Mouse (Mus musculus) left cerebral cortex, adult 6 months (tissue): Measurements from ENCODE around the gene Olfr938. TPM values are rescaled to one million over a fixed set of nuclear protein-coding genes. Genes with fewer than 3 reads are reported as not detected.

Experiments
- long read RNA-seq, 2 experiments: library from polyadenylated mRNA; unstranded; transcript quantifications; one replicate each; pipeline ENCODE4 v2.0.0; 2019 to 2020
- polyA plus RNA-seq: library from polyadenylated mRNA; unstranded; fragments of <200 nt; fragmentation: Nextera tagmentation; gene quantifications from 2 replicates; pipeline ENCODE4 v1.2.3, GENCODE M21; 2021

Gene Olfr938
- polyA plus RNA-seq, result not detected in 2 replicates
- long read RNA-seq, experiment 1, result 0 reads
- long read RNA-seq, experiment 2, result 0 reads

GRCm38 (mm10) chr9:39078787-39079186 lies at the start of gene Olfr938:
Olfr938 (minus strand) TSS chr9:39078887.

GRCm38 (mm10) chr9:39127831-39128230 lies 49.1 kb upstream of the Olfr938 start, which contains the start of gene Olfr27:
Olfr27 (plus strand) TSS chr9:39128131.

GRCm38 (mm10) chr9:39064851-39065250 lies 13.8 kb downstream of the Olfr938 start, which contains the start of gene Olfr937:
Olfr937 (minus strand) TSS chr9:39064951.

Other genes starting within 250 kb of the Olfr938 start
- not detected in 2 replicates for gene Olfr924, start 234.4 kb downstream of the Olfr938 start, polyA plus RNA-seq
- gene Olfr26, start 223.8 kb downstream of the Olfr938 start, polyA plus RNA-seq, result not detected in 2 replicates
- gene Olfr926, start 201.8 kb downstream of the Olfr938 start, polyA plus RNA-seq, result not detected in 2 replicates
- gene Olfr930, start 149.1 kb downstream of the Olfr938 start, polyA plus RNA-seq, result not detected in 2 replicates
- gene Olfr933, start 106.6 kb downstream of the Olfr938 start, polyA plus RNA-seq, result not detected in 2 replicates
- not detected in 2 replicates for gene Olfr934, start 90.6 kb downstream of the Olfr938 start, polyA plus RNA-seq
- gene Olfr935, start 79.2 kb downstream of the Olfr938 start, polyA plus RNA-seq, result not detected in 2 replicates
- not detected in 2 replicates for gene Olfr146, start 55.5 kb downstream of the Olfr938 start, polyA plus RNA-seq
- not detected in 2 replicates for gene Olfr937, start 13.9 kb downstream of the Olfr938 start, polyA plus RNA-seq
- not detected in 2 replicates for gene Olfr27, start 49.2 kb upstream of the Olfr938 start, polyA plus RNA-seq
- gene Olfr943, start 87.4 kb upstream of the Olfr938 start, polyA plus RNA-seq, result 0.01 TPM in 1 of 2 replicates, not detected in the other
- gene Olfr944, start 123.0 kb upstream of the Olfr938 start, polyA plus RNA-seq, result not detected in 2 replicates
- not detected in 2 replicates for gene Olfr1537, start 171.1 kb upstream of the Olfr938 start, polyA plus RNA-seq
- gene Olfr945, start 197.9 kb upstream of the Olfr938 start, polyA plus RNA-seq, result not detected in 2 replicates
- not detected in 2 replicates for gene Olfr948, start 247.2 kb upstream of the Olfr938 start, polyA plus RNA-seq